Mouse (Mus musculus): ENCODE results near the gene Cdca5.
"Not testable (repeated sequence)": the region's sequence is repeated elsewhere in the genome, so short reads cannot be mapped to it uniquely, and the experiment has no call there.

The Cdca5 gene

DNA sequence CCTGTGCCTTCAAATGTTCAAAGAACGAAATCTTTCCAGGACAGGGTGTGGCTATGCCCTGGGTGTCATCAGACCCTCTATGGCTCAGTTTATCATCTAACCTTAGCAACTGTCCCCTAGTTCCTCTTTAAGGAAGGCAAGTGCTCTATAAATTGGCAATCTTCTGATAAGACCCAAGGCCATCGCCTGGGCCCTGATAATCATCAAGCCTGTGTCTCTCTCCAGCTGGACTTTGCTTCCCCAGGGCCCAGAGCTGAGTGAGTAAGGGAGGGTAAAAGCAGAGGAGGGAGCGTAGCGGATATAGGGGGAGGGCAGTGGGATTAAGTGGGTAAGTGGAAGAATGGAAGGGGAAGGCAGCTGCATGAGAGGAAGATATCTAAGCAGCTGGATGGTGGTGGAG lies 19.7 kb downstream of the Cdca5 start:
- DNase-seq (ENCODE audit: low spot score) = no peak

DNA sequence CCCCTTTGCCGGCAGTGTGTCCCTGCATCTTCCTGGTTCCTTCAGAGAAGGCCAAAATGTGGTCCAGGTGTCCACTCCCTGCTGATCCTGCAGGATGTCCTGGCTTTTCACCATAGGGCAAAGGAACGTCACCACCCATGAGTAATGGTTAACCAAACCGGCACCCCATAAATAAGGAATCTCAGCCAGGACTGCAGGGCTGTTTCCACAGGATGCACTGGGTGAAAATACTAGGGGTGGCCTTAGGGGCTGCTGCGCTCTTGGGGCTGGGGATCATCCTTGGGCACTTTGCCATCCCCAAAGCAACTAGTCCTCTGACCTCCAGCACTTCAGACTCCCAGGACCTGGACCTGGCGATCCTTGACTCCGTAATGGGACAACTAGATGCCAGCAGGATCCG lies 20.8 kb downstream of the Cdca5 start, which contains the start of gene Naaladl1:
Naaladl1 (plus strand) TSS at position 197 of the 400 bp plus-strand sequence.
- DNase-seq (ENCODE audit: low spot score) = no peak

DNA sequence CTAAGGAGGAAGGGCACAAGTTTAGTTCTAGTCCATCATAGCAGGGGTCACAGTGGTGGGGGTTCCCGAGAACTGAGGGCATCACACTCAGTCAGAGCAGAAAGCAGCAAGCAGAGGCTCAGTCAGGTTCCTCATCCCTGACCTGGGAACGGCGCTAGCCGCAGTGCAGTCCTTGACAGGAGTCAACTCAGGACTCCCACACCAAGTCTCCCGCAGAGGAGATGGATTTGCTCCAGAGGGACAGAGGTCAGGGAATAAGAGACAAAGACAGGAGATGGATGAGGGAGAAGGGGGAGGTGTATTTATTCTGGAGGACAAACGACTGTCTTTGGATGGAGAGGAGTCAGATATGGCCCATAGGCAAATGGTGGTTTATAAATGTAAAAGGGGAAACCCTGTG lies 28.3 kb downstream of the Cdca5 start:
- DNase-seq (ENCODE audit: low spot score) = no peak

DNA sequence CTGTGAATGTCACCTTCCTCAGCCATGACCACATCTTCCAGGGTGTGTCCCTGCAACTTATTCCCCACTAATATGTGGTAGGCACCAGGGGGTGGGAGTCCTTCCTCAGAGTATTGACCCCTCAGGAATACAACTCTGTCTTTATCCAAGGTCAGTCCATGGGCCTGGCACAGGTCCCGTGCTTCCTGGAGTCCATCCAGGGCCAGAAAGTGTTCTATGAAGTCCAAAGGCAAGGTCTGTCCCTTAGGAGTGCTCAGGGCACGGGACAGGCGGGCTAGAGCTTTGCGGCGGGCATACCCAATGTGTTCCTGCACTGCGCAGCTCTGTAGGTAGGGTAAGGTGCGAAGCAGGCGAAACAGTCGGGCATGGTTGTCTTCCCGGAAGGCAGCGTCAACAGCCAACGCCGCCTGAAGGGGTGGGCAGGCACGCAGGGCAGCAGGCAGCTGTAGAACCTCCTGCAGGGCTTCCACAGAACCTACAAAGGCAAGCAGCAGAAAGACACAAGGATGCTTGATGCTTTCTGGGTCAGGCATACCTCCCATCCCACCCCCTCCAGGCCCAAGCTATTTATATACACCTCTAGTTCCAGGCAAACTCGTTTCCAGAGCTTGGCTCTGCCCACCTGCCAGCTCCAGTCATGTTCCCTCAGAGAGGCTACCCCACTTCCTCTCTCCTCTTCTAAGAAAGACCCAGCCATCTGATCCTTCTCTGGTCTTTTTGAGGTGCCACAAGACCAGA lies 31.5 kb downstream of the Cdca5 start:
- DNase-seq (ENCODE audit: low spot score) = no peak

DNA sequence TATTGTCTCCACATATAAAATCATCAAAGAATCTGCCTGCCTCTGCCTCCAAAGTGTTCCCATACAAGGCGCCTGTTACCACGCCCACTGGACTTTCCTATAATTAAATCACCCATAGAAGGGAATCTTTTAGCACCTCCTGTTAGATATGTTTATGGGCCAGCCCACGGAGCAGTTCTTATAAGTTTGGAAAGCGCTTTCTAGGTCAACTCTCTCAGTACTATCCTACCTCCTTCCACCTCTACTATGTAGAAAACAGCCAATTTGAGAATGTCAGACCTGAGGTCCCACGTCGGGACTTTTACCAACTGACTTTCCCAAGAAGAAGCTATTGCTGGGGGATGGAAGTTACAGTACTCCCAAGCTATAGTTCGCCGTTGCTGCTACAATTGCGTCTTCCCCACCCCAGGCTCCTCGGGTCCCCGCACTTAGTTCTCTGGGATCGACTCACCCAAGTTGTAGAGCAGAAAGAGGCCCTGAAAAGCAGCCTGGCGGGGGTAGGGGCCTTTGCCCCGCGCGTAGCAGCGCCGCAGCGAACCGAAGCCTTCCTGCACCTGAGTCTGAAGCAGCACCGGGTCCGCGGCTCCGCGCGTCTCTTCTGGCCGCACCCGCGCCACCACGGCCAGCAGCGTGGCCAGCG lies 32.7 kb downstream of the Cdca5 start:
- peak; percentile 32 for DNase-seq (ENCODE audit: low spot score)

DNA sequence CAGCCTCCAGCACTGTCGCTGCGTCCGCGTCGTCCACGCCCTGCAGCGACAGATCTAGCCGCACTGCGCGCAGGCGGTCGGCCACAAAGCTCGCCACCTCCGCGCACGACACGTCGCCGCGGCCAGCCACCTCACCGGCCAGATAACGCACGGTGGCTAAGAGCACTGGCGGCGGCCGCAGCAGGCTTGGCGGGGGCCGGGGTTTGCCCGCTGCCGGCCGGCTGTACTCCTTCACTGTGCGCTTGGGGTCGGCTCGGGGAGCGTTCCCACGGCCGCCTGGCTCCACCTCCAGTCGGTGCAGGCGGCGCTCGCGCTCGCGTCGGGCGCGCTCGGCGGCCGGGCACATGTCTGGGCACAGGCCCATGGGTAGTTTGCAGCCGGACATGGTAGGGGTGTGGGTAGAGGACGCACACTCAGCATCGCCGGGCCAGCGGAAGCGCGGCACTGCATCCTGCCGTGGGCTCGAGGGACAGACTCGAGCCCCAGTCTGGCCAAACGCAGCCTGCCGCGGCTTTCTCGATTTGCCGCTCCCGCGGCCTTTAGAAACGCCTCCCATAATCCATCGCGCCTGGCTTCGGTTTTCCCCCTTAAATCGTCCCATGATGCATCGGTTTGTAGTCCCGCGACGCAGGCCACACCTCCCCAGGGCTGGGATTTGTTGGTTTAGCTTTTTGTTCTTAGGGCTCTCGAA lies 33.3 kb downstream of the Cdca5 start, which contains the start of gene Sac3d1:
Sac3d1 (minus strand) TSS at position 665 of the 691 bp plus-strand sequence.
- peak; percentile 98 for DNase-seq (ENCODE audit: low spot score)

DNA sequence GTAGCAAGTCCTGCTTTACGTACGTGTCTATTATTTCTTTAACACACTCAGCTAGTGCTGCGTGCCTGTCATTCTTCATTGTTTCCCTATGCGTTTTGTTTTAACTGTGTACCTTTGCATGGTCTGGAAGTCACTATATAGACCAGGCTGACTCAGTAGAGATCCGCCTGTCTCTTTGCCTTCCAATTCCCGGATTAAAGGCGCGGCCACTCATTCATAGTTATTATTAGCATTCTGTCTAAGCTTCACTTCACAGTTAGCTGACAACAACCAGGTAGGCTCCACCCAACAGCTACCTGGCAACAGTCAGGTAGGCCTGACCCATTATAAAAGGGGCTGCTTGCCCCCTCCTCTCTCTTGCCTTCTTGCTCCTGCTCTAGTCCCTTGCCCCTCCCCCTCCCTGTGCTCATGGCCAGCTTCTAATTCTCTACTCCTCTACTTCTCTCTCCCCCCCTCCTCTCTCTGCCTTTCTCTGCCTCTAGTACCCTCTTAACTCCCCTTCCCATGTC lies 33.9 kb downstream of the Cdca5 start:
- DNase-seq (ENCODE audit: low spot score) = no peak

DNA sequence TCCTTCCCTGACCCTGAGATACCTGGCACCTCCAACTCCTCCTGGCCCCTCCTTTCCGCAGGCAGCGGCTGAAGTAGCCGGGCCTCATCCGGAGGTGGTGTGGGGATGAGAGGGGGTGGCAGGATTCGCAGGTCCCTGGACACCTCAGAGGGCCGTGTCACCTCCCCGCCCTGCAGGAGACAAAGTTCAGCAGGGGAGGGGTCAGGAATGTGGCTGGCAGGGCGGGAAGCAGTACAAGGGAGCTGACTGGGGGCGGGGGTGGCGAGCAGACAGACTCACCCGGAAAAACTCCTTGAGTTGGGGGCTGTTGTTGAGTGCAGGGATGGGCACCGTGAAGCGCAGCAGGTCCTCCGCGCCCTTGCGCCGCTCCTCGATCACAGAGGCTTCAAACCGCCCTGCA lies 37.0 kb downstream of the Cdca5 start:
- DNase-seq (ENCODE audit: low spot score) = no peak

DNA sequence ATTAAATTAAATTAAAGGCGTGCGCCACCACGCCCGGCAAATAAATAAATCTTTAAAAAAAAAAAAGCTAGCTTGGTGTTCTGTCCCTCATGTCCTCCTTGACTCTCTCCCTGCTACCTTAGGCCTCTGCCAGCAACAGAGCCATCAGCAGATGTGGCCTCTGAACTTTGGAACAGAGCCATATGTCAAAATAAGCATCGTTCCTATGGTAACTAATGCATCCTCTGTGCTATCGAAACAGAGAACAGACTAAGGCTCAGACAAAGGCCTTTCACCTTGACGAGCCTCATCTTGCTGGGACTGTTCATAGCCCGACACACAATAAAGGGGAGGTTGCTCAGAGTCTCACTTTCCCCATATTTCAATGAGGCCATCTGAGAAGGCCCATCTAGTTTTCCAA lies 38.5 kb downstream of the Cdca5 start:
- peak; percentile 74 for DNase-seq (ENCODE audit: low spot score)

DNA sequence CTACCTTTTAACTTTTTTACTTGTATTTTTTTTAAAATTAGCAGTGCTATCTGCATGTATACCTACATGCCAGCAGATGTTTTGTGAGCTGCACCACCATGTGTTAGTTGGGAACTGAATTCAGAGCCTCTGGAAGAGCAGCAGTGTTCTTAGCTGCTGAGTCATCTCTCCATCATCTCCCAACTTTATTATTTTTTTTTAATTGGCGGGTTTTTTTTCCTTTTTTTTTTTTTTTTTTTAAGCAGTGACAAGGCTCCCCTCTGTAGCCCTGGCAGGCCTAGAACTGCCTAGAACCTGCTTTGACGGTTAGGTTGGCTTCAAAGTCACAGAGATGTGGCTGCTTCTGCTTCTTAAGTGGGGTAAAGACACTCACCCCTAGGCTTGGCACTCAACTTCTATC lies 40.1 kb downstream of the Cdca5 start:
- no peak for DNase-seq (ENCODE audit: low spot score)

DNA sequence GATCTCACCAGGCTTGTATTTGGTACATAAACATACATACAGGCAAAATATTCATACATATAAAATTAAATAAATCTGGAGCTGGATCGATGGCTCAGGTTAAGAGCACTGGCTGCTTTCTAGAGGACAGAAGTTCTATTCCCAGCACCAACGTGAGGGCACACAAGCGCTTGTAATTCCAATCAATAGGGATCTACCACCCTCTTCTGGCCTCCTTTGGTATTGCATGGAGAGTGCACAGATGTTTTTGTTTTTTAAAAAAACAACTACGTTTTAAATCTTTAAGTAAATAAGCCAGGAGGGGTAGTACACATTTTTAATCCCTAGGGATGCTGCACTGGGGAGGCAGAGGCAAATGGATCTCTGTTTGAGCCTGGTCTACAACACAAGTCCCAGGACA lies 41.5 kb downstream of the Cdca5 start:
- peak; percentile 84 for DNase-seq (ENCODE audit: low spot score)

DNA sequence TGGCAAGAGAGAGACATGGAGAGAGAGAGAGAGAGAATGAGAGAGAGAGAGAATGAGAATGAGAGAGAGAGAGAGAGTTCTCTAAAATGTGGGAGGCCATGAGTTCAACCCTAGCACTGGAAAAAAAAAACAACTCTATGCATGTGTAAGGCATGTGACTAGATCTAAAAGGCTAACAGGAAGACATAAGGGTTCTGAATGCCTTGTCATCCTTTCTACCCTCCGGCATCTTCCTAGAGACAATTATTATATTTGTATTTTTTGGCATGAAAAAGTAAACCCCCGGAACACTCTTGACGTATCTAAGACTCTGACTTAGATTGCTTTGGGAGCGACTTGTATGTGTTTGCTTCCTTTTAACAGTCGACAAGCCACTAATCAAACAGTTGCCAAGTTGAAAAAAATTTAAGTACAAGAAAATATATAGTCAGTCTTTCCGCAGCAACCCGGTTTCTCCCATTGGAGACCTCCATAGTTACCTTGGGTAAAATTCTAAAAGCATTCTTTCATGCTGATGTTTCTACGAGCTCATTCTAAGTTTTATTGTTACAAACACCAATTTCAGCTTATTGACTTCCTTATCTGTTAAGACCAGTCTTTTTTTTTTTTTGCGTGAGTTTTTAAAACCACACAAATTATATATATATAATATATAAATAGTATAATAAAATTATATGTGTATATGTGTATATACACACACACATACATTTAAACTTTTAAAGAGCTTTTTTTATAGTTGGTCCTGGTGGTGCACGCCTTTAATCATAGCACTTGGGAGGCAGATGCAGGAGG lies 42.2 kb downstream of the Cdca5 start:
- no peak for DNase-seq (ENCODE audit: low spot score)

DNA sequence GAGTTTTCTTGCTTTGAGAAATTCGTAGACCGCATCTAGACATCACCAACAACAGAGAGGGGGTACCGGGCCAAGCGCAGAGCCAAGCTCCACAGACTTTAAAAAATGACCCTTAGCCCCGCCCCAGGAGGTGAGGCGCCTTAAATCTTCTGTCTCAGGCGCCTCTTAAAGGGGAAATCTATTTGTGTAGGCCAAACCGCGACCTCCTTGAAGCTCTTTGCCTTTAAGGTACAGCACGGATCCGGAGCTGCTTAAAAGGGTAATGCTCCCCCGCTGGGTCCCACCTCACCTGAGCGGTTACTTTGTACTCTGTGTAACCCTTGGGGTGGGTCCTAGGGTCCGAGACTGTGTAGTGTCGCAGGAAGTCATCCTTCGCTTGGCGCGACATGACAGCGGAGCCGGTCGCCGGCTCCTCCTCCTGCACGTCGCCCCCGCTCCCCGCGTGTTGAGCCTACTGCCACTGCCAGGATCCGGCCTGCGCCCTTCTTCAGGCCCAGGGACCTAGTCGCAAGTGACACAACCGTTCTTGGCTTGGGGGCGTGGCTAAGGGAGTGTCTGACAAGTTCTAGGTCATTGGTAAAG lies 43.1 kb downstream of the Cdca5 start, which contains the start of gene Snx15:
Snx15 (minus strand) TSS at position 545 of the 582 bp plus-strand sequence.
- DNase-seq (ENCODE audit: low spot score) = peak; percentile 96

DNA sequence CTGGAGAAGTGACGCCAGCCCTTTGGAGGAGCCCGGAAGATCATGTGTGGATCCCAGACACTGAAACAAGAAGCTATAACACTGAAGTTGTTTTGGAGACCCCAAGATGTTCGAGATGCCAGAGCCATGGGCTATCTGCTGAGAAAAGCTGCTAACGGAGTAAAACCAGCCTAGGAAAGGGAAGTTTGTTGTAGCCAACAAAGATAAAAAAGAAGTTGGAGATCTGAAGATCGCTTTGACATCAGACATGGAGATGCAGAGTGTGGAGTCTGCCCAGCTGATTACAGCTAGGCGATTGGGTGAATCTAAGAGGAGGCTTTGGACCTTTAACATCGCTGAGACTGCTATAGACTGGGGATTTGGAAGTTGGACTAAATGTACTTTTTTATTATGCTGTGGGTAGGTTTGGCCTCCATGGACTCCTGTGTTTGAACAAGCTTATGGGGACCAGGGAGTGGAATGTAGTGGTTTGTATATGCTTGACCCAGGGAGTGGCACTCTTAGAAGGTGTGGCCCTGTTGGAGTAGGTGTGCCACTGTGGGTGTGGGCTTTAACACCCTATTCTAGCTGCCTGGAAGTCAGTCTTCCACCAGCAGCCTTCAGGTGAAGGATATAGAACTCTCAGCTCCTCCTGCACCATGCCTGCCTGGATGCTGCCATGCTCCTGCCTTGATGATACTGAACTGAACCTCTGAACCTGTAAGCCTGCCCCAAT lies 45.8 kb downstream of the Cdca5 start:
- DNase-seq (ENCODE audit: low spot score) = not testable (repeated sequence)

DNA sequence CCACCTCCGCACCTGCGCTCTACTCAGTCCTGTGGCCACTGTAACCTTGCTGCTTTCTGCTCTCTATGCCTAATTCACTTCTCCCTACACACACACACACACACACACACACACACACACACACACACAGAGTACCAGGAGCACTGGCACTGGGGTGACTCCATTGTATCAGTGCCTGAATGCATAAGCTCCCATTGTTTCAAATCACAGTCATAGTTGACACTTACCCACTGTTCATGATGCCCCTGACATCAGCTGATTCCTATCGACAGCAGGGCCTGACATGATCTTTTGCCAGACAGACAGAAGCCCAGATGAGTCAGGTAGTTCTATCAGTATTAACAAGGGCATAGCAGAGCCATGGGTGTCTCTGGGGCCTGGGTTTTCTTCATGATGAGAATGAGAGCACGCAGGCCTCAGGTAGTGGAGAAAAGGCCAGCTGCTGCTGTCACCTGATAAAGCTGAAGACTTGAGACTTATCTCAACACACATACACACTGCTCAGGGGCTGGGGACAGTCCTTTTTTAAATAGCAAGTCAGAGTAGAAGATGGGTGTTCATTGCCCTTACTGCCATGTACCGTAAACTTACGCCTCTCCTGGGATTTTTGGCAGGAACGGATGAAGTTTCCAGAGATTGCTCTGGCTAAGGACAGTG lies 47.5 kb downstream of the Cdca5 start:
- no peak for DNase-seq (ENCODE audit: low spot score)

DNA sequence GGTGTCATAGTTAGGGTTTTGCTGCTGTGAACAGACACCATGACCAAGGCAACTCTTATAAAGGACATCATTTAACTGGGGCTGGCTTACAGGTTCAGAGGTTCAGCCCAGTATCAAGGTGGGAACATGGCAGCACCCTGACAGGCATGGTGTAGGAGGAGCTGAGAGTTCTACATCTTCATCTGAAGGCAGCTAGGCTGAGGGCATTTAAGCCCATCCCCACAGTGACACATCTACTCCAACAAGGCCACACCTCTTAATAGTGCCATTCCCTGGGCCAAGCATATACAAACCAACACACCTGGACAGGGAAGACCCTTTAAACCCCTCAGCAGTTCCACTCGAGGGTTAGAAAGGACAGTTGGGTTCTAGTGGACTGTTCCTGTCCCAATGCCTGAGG lies 48.4 kb downstream of the Cdca5 start:
- not testable (repeated sequence) for DNase-seq (ENCODE audit: low spot score)

DNA sequence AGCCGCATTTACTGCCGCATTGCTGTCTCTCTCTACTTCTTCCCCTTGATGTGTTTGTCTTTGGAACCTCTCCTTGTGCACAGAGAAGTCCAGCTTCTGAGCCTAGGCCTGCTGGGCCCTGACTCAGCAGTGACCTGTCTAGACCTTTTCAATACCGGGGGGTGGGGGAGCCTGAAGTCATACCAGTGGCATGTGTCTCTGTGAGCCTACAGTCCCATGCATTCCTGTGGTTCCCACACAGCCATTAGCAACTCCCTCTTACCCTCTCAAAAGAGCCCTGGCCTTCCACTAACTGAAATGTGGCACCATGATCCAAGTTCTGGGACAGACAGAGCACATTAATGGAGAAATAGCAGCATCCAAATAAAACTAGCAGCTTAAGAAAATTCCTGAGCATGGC lies 51.6 kb downstream of the Cdca5 start:
- no peak for DNase-seq (ENCODE audit: low spot score)

DNA sequence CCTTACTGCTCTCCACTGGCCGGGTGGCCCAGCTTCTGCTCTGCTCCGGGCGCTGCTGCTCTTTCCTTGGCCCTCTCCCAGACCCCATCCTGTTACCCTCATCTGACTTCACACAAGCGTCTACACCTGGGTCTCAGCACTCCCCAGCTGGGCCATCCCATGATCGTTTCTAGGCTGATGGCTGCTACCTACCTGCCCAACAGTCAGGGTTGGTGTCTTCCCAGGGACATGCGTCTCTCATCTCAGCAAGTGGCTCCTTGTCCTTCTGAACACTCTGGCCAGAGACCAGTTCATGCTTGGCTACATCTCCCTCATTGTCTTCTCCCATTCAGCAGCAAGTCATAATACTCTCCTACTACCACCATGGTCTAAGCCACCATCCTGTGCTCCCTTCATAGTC lies 54.9 kb downstream of the Cdca5 start:
- DNase-seq (ENCODE audit: low spot score) = no peak

DNA sequence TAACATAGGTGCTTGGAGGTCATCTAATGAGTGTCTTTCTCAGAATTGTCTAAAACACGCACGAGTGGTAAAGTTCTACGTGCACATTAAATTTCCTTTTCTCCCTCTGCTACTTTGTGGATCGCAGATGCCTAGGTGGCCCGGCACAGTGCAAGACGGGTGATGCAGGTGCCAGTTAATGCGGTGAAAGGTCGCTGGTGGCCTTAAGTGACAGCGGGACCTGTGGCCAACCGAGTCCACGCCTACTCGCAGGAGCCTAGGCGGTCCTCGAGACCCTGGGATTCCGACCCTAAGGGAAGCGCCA lies 55.5 kb downstream of the Cdca5 start:
- DNase-seq (ENCODE audit: low spot score) = no peak

DNA sequence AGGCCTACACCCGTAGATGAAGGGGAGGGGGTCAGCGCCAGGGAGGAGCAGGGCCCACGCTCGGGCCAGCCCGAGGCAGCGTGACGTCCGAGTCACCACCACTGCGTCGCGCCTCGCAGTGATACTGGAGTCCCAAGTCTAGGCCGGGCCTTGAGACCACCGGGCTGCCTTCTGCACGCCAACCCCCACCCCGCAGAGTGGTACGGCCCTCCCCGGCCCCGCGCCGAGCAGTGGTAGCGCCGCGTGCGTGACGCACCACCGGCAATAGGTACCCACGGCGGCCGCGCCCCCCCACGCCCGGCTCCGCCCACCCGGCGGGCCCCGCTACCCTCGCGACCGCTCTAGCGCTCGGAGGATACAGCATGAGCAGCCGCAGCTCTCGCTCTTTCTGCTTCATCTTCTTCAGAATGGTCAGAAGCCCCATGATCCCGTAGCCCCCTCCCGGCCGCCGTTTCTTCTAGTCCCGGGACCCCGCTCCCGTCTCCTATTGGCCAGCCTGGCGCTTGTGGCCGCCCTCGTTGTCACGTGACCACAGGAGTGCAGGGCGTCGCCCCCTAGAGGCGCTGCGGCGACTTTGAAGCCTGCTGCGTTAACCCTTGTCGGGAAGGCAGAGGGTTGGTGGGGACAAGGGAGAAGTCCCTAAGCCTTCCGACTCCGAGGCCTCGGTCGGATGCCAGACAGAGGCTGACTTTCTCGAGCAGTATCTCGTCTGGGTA lies 56.1 kb downstream of the Cdca5 start, which contains the start of gene Batf2:
Batf2 (plus strand) TSS at position 306 of the 716 bp plus-strand sequence.
- DNase-seq (ENCODE audit: low spot score) = peak; percentile 98
